Mouse (Mus musculus): Measurements from ENCODE around the gene Sfswap.

DNA sequence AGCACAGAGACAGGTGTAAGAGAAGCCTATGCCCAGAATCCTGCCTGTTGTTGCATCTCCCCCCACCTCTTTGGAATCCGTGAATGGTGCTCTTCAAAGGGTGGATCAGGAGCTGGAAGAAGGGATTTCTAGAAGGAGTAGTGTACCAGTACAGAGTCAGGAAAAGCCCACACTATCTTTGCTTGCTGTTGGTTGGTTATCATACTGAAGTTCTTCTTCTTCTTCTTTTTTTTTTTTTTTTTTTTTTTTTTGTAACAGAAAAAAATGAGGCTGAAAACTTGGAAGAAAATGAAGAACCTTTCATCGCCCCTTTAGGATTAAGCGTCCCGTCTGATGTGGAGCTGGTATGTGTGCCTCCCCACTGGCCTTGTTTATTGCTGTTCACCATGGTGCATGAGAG, 5.9 kb downstream of the Sfswap start:
- no peak for TF ChIP-seq POLR2A (IDR thresholded peaks at IDR 0.05; ENCODE audit: borderline replicate concordance, insufficient read depth, low read length)
- no peak for TF ChIP-seq CTCF (IDR thresholded peaks at IDR 0.05; ENCODE audit: borderline replicate concordance, insufficient read depth, low read depth, low read length)

Measured in cerebellum, adult 2 months (tissue).